Mouse (Mus musculus) c-Kit-positive CD71-negative TER-119-negative erythroid progenitor cells, embryonic 14.5 days (primary cell): ENCODE results near the gene Prkcsh.
A peak's percentile ranks its signal among the peaks of the same experiment; 100 is the strongest.

ENCODE experiments used
- DNase-seq: peaks from one replicate; pipeline ENCODE4 v3.0.0-alpha.2; 2013; ENCODE audit warnings: low read depth

Gene Prkcsh

DNA sequence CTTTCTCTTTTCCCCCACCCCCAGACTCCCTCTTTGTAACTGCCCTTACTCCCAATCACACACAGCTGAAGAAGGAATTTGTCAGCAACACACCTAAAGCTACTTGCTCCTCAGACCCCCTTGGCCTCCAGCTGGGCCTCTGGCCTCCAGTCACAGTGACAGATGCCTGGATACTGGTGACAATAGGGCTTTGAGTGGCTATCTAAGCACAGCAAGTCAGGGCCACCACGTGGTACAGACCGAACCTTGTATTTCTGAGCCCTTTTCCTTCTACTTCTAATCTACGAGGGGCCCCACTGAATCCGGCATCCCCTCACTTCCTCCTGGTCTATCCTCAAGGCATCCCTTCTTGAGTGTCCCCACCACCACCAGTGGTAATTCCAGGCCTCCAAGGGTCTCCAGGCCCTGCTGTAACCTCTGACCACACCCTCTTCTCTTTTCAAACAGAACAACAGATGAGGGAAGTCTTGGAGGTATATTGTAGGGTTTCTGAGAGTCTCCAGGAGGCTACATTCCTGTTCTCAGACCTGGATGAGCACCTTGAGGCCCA is 47.2 kb downstream of the Prkcsh start:
- DNase-seq: no peak

DNA sequence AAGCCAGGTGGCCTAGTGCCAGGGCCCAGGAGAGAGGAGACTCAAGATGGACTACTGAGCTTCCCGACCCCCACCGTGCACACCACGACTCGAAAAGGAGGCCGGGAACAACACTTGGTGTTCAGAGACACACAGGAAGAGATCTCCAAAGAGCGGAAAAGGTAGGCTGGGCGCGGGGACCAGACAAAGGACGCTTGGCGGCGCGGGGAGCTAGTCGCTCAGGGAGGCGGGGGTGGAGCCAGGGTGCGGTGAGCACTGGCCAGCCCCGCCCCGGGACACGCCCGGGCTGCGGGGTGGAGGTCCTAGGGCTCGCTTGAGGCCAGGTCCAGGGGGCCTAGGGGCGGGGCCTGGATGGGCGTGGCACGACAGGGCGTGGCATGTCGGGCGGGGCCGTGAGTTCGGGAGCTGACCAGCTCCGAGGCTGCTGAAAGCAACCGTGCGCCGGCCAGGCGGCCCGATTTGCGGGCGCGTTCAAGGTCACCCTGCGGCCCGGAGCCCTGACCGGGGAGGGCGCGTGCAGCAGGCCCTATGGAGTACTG is 47.8 kb downstream of the Prkcsh start:
- no peak for DNase-seq

DNA sequence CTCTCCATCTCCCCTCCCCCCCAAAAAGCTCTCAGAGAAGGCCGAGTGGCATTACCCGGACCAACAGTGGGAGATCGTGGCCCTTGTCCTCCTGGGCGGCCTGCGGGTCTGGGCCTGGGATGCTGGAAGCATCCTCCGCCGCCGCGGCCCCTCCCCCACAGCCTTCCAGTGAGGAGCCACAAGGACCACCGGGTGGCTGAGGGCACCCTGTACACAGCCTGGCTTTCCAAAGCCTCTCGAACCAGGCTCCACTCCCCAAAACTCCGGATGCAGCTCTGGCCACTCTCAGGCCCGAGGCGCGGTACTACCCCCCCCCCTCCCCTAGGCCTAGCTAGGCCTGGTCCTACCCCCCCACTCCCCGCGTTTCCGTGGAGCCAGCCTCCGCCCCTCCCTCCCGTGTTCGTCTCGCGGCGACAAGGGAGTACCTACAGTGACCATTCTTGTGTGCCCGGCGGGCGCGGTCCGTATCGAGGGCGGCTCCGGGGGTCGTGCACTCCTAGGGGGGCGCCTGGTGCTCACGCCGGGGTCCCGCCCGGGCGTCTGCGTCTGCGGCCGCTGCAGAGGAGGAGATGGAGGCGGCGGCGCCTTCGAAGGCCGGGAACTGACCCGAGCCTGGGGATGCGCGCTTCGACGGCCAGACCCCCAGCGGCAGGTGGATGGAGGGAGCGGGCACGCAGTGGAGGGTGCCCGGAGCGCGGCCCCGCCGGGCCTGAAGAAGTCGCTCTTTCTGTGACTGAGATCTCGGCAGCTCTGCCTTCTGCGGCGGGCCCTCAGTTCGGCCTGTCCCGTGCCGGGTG is 48.8 kb downstream of the Prkcsh start:
- no peak for DNase-seq

DNA sequence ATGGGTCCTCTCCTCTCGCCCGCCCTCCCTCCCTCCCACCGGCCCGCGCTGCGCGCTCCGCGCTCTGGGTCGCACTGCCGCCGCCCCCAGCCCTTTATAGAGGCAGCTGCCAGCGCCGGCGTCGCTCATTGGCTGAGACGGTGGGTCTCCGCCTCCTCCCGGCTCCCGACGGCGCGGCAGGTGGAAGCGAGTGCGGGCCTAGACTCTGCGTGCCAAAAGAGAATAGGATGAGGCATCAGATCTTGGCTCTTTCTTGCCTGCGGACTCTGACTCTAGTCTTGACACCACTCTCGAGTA is 49.3 kb downstream of the Prkcsh start, which contains the start of gene Elavl3:
TSS of gene Elavl3 (minus strand) at position 66 of the 297 bp plus-strand sequence.
- no peak for DNase-seq

DNA sequence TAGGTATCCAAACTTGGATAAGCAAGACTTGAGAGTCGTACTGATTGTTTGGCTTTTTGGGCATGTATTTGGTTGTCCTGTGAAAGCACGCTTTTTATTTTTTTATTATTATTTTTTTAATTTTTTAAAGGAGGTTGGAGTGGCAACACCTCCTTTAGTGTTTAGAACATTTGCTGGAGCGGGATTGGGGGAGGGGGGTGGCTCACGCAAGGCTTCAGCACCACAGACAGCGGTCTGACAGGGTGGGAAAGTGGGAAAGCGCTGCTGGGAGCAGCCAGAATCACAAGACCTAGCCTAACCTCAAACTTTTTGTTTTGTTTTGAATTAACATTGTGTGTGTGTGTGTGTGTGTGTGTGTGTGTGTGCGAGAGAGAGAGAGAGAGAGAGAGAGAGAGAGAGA is 51.1 kb downstream of the Prkcsh start:
- no peak for DNase-seq

DNA sequence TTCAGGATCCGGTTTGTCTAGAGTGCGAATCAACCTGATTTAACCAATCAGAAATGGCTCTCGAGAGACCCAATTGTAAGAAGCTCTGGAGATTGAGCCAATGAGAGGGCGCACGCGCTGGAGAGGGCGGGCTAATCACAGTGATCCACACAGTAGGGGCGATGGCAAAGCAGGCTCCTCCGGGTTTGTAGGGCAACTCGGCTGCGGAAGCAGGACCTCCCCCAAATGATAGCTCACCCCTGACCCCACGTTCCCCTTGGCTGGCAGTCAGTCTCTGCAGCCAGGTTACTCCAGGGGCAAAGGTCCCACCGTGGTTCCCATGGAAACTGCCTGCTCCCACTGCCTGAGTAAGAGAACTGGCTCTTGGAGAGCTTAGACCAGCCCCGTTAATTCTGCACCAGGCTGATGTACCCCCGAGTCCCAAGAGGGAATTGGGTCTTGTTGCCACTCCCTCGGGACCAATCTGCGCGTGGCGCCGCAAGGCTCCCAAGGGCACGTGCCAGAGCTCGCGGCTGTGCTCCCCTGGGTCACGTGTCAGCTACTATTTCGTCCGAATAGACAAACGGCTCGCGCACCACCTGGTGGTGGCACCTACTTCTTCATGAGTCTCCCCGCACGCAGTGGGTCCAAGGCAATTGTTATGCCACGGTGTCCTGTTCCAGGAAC is 51.9 kb downstream of the Prkcsh start:
- DNase-seq: peak; percentile 70

DNA sequence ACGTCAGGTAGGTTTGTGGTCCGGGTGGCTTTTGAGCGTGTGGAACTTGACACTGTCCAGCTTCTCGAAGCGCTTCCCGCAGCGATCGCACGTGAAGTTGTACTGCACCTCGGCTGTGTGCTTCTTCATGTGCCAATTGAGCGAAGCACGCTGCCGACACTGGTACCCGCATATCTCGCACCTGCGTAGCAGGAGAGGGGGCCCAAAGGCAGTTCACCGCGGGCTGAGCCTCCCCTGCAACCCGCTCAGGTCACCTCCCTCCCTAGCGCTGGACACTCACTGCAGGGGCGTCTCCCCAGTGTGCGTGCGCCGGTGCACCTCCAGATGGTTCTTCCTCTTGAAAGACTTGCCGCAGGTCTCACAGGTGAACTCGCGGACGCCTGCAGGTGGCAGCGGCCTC is 53.1 kb downstream of the Prkcsh start:
- no peak for DNase-seq

DNA sequence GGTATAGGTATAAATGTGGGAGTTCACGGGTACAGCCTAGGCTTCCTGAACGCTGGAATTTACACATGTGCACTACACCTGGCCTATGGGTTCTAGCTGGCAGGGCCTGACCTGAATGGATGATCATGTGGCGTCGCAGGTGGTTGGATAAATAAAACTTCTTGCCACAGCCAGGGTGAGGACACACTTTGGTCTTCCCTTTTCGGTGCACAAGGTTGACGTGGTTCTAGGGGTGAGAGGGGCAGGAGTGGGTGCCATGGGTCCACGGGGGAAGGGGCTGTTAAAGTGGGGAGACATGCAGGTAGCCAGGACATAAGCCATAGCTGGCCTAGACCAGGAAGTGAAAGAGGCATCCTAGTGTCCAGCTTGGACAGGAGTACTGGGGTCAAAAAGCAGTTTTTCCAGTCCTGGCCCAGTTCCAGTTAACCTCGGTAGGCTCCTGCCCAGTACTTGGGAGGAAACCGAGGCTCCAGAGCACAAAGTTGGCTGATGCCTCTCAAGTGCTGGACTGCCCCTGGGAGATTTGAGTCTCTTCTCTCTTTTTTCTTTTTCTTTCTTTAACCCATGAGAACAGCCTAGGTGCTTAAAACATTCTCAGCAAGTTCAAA is 53.8 kb downstream of the Prkcsh start:
- no peak for DNase-seq

DNA sequence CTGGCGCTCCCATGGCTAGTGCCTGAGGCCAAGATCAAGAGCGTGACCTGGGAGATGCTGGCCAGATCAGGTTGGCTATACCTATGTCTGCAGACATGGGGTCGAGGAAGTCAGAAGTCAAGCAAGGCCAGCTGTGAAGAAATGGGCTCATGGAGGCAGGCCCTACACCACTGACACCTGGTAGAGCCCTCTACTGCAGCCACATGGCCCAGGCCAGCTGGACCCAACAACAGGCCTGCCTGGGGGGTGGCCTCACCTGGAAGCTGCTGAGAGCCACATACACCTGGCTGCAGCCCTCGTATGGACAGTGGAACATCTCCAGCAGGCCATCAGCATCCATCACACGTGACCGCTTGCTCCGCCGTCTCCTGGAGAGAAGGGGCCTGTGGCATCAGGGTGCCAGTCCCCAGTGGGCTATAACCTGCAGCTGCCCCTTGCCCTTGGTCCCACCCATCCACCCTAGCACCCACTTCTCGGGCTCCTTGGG is 54.5 kb downstream of the Prkcsh start:
- DNase-seq: no peak

DNA sequence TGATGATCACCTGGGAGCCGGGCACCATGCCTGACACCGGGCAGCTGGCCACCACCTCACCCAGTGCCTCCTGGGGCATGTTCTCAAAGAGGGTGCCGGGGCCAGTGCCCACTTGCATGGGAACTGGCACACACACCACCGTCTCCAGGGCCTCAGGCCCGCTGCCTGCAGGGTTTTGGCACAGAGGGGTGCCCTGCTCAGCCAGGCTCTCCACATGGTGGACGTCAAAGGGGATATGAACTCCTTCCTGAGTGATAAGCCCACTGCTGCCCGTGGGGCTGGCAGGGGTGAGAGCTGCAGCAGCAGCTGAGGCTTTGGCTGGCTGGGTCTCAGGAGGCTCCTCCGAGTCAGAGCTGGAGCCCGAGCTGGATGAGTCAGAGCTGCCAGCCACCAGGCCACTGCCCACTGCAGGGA is 55.4 kb downstream of the Prkcsh start:
- no peak for DNase-seq

DNA sequence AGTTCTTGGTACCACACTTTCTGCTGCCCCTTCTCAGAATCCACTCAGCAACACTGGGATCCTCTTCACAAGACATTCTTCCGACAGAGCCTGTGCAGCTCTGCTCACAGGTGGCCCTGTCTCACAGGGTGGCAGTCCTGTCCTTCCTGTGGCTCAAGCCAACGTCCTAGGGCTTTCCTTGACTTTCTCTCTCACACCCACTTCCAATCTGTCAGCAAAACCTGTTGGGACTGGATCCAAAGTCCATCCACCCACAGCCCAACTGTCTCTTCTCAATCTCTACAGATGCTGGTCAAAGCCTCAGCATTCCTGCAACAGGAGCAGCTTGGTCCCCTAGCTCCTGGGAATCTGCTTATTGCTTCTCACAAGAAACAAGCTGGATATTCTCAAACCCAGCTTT is 58.7 kb downstream of the Prkcsh start:
- no peak for DNase-seq
